Mouse (Mus musculus) cerebellum, adult 2 months (tissue): ENCODE results near the gene Skint11.

ENCODE experiments used
- CTCF ChIP-seq: fragments of 200-500 bp; IDR thresholded peaks from 2 replicates; pipeline ENCODE4 v1.5.1; 2011; ENCODE audit warnings: low read depth, mild to moderate bottlenecking, control low read depth, low read length, moderate library complexity, borderline replicate concordance; ENCODE audit not compliant: insufficient read depth
- POLR2A ChIP-seq: fragments of 200-500 bp; IDR thresholded peaks from 2 replicates; pipeline ENCODE4 v1.6.1; 2011; ENCODE audit warnings: low read length, control low read depth, borderline replicate concordance; ENCODE audit not compliant: insufficient read depth

- no peak for TF ChIP-seq POLR2A
- TF ChIP-seq CTCF = no peak
Measured at GRCm38 (mm10) chr4:114161149-114161548, 2.0 kb upstream of the Skint11 start.
